Mouse (Mus musculus) C2C12 (cell line): Measurements from ENCODE around the gene Foxs1.

Experiments
- CTCF ChIP-seq: IDR thresholded peaks from one replicate; pipeline ENCODE4 v1.5.1; 2011; ENCODE audit not compliant: control insufficient read depth, insufficient read depth, insufficient read length
- MAX ChIP-seq: IDR thresholded peaks from one replicate; pipeline ENCODE4 v1.6.1; 2011; ENCODE audit warnings: mild to moderate bottlenecking, control low read depth
- MYOG ChIP-seq: IDR thresholded peaks from one replicate; pipeline ENCODE4 v1.6.1; 2011; ENCODE audit not compliant: control insufficient read depth, insufficient read length; ENCODE audit errors: extremely low read depth
- USF1 ChIP-seq: IDR thresholded peaks from one replicate; pipeline ENCODE4 v1.6.1; 2011; ENCODE audit warnings: low read depth, mild to moderate bottlenecking, control low read depth, moderate library complexity

DNA sequence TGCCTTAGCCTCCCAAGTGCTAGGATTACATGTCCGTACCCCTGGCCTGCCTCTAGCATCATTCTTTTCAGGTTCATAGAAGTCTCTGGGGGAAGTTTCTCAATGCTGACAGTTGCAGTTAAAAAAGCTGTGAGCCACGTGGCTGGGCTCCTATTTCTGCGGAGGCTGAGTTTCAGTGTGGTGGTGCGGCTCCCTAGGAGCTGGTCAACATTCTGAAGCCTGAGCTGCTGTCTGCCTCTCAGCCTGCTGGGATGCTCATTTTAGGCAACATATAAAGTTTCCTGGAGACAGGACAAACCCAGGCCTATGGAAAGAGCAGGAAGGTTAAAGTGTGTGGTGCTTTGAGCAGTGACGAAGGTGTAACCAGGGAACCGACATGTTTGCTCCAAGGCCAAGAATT lies 34.0 kb downstream of the Foxs1 start:
- TF ChIP-seq MYOG (no peak), CTCF (no peak), USF1 (no peak), MAX (no peak)
